Mouse (Mus musculus) neural tube, embryonic 13.5 days (tissue): ENCODE results near the gene Maats1. TPM values are rescaled to one million over a fixed set of nuclear protein-coding genes. Genes with fewer than 3 reads are reported as not detected.

Experiments used
- ATAC-seq: fragments of 200-750 bp; cut with Nextera tagmentation; 2 replicates; pipeline ENCODE4 v1.8.0; 2017; ENCODE audit warnings: low read depth, mild to moderate bottlenecking, moderate TSS enrichment, moderate library complexity
- H3K27ac ChIP-seq: fragments of 300-500 bp; sonication (generic); replicated peaks from 2 replicates; pipeline ENCODE4 v1.5.1; 2015; ENCODE audit warnings: moderate library complexity, mild to moderate bottlenecking, inconsistent platforms
- H3K27me3 ChIP-seq: fragments of 300-500 bp; sonication (generic); 2 replicates; pipeline ENCODE4 v1.6.1; 2015; ENCODE audit warnings: mild to moderate bottlenecking, inconsistent platforms
- H3K36me3 ChIP-seq: fragments of 300-500 bp; sonication (generic); 2 replicates; pipeline ENCODE4 v1.6.1; 2015; ENCODE audit warnings: mild to moderate bottlenecking, inconsistent platforms
- H3K4me1 ChIP-seq: fragments of 300-500 bp; sonication (generic); replicated peaks from 2 replicates; pipeline ENCODE4 v1.6.1; 2015; ENCODE audit warnings: inconsistent platforms
- H3K4me2 ChIP-seq: fragments of 300-500 bp; sonication (generic); 2 replicates; pipeline ENCODE4 v1.6.1; 2015; ENCODE audit warnings: inconsistent platforms, mild to moderate bottlenecking, moderate library complexity
- H3K4me3 ChIP-seq: fragments of 300-500 bp; sonication (generic); 2 replicates; pipeline ENCODE4 v1.5.1; 2015; ENCODE audit warnings: mild to moderate bottlenecking, inconsistent platforms
- H3K9ac ChIP-seq: fragments of 300-500 bp; sonication (generic); 2 replicates; pipeline ENCODE4 v1.6.1; 2015; ENCODE audit warnings: moderate library complexity, mild to moderate bottlenecking, inconsistent platforms
- H3K9me3 ChIP-seq: fragments of 300-500 bp; sonication (generic); 2 replicates; pipeline ENCODE4 v1.6.1; 2016; ENCODE audit warnings: inconsistent platforms
- WGBS: fragments of 180-500 bp; shearing (Covaris S2); methylation state at CpG from one replicate; pipeline ENCODE4 v1.1.7; 2015; 5-methylcytosine and 5-hydroxymethylcytosine counted together
- polyA plus RNA-seq: library from polyadenylated mRNA; unstranded; fragments of >200 nt; fragmentation: Nextera tagmentation; extraction: Ambion mirVana; gene quantifications from 2 replicates; pipeline ENCODE4 v1.2.1, GENCODE M21; 2015

Gene Maats1
- polyA plus RNA-seq, 1 experiment from 2014 or later, result 0.36 TPM

DNA sequence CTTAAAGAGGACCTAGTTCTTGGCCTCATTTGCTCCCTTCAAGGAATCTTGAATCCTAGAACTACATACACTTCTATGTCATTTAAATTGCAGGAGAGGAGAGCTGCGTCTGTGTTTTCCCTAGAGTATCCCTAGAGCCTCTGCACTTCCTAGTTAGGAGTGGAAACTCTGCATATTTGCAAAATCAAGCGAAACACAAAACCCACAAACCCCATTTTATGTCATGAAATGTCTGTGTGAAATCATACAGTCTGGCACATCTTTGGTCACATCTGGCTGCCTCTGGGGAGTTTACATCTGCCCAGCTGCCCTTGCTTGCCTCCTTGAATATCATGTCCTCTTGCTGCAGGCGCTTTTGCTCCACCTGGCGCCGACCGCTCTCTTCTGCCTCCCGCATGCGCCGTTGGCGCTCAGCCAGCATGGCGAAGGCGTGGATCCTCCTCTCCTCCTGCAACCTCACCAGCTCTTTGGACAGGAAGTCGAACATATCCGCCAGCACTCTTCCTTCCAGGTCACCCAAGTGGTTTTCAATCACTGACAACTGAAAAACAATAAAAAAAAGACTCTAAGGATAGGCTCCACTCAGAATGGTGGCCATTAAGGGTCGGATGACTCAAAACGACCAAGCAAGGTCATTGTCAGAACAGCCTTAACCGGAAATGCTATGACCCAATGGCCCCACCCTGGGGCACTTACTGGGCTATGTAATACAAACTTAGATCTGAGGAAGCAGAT, 37.3 kb downstream of the Maats1 start:
- ATAC-seq, result no peak
- Histone ChIP-seq H3K4me2 (no peak overlapping the region), H3K4me1 (peaks cover 19% of the 10 kb centered on the region), H3K27ac (no peak overlapping the region), H3K36me3 (no peaks in the 10 kb centered on the region), H3K9ac (no peak overlapping the region), H3K27me3 (no peaks in the 10 kb centered on the region), H3K4me3 (no peak overlapping the region), H3K9me3 (no peaks in the 10 kb centered on the region)
- 67% methylated on average over 17 of the region's 17 CpGs for WGBS

DNA sequence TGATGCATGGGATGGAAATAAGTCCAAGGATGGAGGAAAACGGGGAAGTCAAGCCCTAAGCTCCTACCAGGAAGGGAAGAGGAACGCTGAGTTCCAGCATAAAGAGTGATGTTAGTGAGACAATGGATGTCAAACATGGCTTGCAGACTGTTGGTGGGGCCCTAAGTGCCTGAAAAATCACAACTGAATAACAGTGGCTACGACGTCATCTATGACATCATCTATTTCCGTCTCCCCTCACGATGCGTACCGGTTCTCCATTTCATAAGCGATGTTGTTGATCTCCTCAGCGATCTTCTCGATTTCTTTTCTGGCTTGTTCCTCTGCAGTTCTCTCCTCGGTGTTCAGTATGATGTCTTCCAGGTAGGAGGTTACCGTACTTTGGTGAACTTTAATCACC, 39.6 kb downstream of the Maats1 start:
- H3K27me3 ChIP-seq, result no peaks in the 10 kb centered on the region
- 93% methylated on average over 13 of the region's 13 CpGs for WGBS
- peaks cover 10% of the 10 kb centered on the region for H3K4me1 ChIP-seq
- no peak overlapping the region for H3K4me2 ChIP-seq
- H3K9me3 ChIP-seq, result no peaks in the 10 kb centered on the region
- no peak overlapping the region for H3K4me3 ChIP-seq
- no peak for ATAC-seq
- H3K9ac ChIP-seq, result no peak overlapping the region
- H3K27ac ChIP-seq, result no peak overlapping the region
- no peaks in the 10 kb centered on the region for H3K36me3 ChIP-seq

DNA sequence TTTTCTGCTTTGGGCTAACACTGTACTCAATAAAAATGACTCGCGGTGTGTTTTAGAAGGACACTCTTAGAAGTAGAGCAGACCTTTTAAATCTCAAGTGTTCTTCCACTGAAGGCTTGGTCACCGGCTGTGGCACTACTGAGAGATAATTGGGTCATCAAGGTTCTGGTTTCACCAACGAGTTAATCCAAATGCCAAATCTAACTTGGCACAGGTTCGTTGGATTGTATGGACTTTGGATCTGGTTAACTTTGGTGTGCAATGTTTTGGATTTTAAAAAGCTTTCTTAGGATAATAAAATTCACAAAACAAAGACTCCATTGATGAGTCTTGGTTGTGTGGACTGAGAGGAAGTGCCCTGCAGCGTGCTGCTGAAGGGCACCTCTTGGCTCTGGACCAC, 43.5 kb downstream of the Maats1 start:
- Histone ChIP-seq H3K27ac (no peak overlapping the region), H3K9ac (no peak overlapping the region), H3K27me3 (no peaks in the 10 kb centered on the region), H3K4me2 (no peak overlapping the region), H3K36me3 (no peaks in the 10 kb centered on the region), H3K9me3 (no peaks in the 10 kb centered on the region), H3K4me3 (no peak overlapping the region), H3K4me1 (no peaks in the 10 kb centered on the region)
- ATAC-seq, result no peak
- WGBS, result 86% methylated on average over 6 of the region's 6 CpGs

DNA sequence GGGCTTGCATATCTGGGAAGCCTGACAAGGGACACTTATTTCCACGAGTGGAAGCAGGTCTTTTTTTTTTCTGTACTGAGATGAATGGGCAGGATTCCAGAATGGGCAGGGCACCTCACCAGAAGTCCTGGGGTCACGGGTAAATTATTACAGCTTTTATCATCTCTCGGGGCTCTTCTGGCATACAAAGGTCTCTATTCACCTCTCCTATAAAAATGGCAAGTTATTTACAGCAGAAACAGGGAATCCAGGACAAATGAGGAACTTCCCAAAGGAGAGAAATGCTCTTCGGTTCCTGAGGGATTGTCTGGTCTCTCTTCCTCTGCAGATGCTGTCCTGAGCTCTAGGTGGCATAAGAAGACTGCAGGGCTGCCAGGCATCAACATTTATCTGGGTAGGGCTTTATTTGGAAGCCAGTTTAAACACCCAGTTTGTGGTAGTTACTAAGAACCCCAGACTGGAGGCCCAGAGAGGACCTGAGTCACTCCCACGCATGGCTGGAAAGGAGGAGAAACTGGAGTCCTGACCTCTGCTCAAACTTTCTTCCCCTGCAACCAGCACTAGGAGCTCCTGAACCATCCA, 46.5 kb downstream of the Maats1 start:
- H3K27me3 ChIP-seq, result no peaks in the 10 kb centered on the region
- ATAC-seq, result no peak

DNA sequence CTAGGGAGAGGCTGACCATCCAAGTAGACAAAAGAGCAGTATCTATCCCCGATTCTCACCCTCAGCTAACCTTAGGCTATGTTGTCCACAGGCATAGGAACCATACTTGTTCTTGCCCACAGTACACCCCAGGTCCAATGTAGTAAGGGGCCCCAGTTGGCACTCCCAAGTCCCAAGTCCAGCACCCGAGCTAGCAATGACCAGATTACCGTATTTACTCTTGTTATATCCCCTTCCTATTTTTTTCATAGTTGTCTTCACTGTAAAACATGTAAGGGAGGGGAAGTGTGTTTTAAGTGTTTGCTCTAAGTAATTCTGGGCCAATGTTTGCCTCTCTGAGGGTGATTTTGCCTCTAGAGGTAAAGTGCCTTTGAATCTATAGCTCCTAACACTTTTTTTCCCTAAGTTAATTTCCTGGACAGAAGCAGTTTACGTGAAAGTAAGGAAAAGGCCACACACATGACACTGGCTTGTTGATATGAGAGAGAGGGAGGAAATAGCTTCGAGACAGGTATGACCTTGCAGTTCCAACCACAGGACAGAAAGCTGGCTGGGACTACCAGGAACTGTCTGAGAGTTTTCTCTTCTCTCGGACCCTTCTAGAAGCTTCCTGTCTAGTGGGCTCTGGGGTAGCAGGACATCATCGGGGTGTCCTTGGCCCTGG, 47.1 kb downstream of the Maats1 start, which contains the start of gene Nr1i2:
TSS of gene Nr1i2 (minus strand) at position 140 of the 664 bp plus-strand sequence.
- 72% methylated on average over 7 of the region's 7 CpGs for WGBS
- Histone ChIP-seq H3K9me3 (no peaks in the 10 kb centered on the region), H3K9ac (no peak within 1 kb of the TSS), H3K27me3 (no peaks in the 10 kb centered on the region), H3K4me3 (no peak within 1 kb of the TSS), H3K4me2 (no peak within 1 kb of the TSS), H3K27ac (no peak within 1 kb of the TSS), H3K36me3 (no peaks in the 10 kb centered on the region), H3K4me1 (no peaks in the 10 kb centered on the region)
- ATAC-seq, result no peak

More for the DNA sequence above, 46.5 kb downstream of the Maats1 start:
- Histone ChIP-seq H3K27ac (no peak overlapping the region), H3K4me1 (no peaks in the 10 kb centered on the region), H3K4me3 (no peak overlapping the region), H3K9me3 (no peaks in the 10 kb centered on the region), H3K9ac (no peak overlapping the region), H3K36me3 (no peaks in the 10 kb centered on the region), H3K4me2 (no peak overlapping the region)
- 44% methylated on average over 5 of the region's 5 CpGs for WGBS

DNA sequence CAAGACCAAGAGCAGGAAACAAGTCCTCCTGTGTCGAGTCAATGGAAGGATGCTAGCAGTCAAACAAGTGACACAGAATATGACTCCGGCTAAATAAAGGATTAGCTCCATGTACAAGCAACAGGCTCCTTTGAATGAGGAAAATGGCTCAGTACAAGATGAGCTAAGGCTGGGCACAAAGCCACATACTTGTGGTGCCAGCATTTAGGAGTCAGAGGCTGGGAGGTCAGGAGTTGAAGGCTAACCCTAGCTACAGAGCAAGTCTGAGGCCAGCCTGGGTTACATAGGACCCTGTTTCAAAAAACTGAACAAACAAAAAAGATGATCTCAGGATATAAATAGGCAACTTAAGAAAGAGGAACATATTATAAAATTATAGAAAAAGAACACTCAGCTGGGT, 51.8 kb downstream of the Maats1 start:
- no peaks in the 10 kb centered on the region for H3K27me3 ChIP-seq
- no peak overlapping the region for H3K4me3 ChIP-seq
- H3K36me3 ChIP-seq, result no peaks in the 10 kb centered on the region
- ATAC-seq, result no peak
- WGBS, result 77% methylated on average over 2 of the region's 2 CpGs
- H3K9me3 ChIP-seq, result no peaks in the 10 kb centered on the region
- H3K4me2 ChIP-seq, result no peak overlapping the region
- no peak overlapping the region for H3K9ac ChIP-seq
- H3K4me1 ChIP-seq, result no peaks in the 10 kb centered on the region
- no peak overlapping the region for H3K27ac ChIP-seq

DNA sequence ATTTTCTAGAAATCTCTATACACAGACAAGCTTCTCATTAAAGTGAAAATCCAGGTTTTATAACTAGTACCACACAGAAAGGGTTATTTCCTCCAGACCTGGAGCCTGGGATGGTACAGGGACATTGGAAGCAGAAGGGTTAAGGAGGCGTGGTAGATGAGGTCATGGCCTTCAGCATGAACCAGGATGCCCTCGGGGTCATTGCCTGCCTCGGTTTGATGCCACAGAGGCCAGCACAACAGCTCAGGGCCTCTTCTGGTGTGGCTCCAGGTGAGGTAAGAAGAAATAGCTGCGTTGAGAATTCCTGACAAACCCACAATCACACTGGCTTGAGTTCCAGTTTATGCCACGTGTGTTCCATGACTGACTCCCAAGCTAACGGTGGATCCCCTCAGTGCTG, 53.1 kb downstream of the Maats1 start:
- H3K4me1 ChIP-seq, result no peaks in the 10 kb centered on the region
- no peak overlapping the region for H3K4me3 ChIP-seq
- no peak for ATAC-seq
- H3K9me3 ChIP-seq, result no peaks in the 10 kb centered on the region
- WGBS, result 39% methylated on average over 6 of the region's 6 CpGs
- no peaks in the 10 kb centered on the region for H3K27me3 ChIP-seq
- no peak overlapping the region for H3K9ac ChIP-seq
- H3K27ac ChIP-seq, result no peak overlapping the region
- no peaks in the 10 kb centered on the region for H3K36me3 ChIP-seq
- no peak overlapping the region for H3K4me2 ChIP-seq

DNA sequence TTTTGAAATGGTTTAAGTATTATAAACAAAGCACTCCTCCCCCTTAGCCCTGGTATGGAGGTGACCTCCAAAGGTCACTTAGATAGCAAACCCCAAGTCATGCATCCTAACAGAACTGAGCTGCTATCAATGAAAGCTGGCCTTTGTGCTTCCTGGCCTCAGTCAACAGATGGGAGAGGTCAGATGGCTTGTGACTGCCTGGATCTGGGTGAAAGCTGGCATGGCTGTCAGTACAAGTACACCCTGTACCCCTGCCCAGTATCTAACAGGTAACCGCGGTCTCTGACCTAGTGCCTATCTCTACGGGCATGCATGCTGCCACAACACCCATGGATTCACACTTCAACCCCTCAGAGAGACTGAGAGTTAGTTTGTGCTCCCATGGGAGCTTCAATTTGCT, 54.2 kb downstream of the Maats1 start:
- WGBS, result 90% methylated on average over 3 of the region's 3 CpGs
- H3K4me2 ChIP-seq, result no peak overlapping the region
- H3K27ac ChIP-seq, result no peak overlapping the region
- H3K9ac ChIP-seq, result no peak overlapping the region
- no peaks in the 10 kb centered on the region for H3K36me3 ChIP-seq
- H3K4me3 ChIP-seq, result no peak overlapping the region
- no peak for ATAC-seq
- H3K27me3 ChIP-seq, result no peaks in the 10 kb centered on the region
- H3K9me3 ChIP-seq, result no peaks in the 10 kb centered on the region
- H3K4me1 ChIP-seq, result peaks cover 8% of the 10 kb centered on the region

DNA sequence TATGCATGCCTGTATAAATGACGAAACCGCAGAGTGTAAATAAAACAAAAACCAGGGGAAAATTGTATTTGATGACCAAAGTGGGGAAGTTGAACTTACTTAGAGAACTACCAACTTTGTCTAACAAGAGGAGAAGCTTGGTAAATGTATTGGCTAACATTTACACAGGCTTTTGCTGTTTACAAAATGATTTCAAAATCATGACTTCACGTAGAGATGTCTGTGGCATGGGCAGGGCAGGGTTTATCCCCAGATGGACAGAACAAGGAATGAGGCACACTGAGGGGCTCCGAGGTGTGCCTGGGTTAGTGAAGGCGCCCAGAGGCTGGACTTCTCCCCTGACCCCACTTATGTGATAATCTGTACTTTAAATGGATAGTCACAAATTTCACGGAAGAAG, 54.6 kb downstream of the Maats1 start:
- H3K9ac ChIP-seq, result no peak overlapping the region
- no peak overlapping the region for H3K27ac ChIP-seq
- no peak overlapping the region for H3K4me2 ChIP-seq
- ATAC-seq, result no peak
- no peak overlapping the region for H3K4me3 ChIP-seq
- no peaks in the 10 kb centered on the region for H3K36me3 ChIP-seq
- peaks cover 8% of the 10 kb centered on the region for H3K4me1 ChIP-seq
- H3K9me3 ChIP-seq, result no peaks in the 10 kb centered on the region
- 90% methylated on average over 6 of the region's 6 CpGs for WGBS
- H3K27me3 ChIP-seq, result no peaks in the 10 kb centered on the region

DNA sequence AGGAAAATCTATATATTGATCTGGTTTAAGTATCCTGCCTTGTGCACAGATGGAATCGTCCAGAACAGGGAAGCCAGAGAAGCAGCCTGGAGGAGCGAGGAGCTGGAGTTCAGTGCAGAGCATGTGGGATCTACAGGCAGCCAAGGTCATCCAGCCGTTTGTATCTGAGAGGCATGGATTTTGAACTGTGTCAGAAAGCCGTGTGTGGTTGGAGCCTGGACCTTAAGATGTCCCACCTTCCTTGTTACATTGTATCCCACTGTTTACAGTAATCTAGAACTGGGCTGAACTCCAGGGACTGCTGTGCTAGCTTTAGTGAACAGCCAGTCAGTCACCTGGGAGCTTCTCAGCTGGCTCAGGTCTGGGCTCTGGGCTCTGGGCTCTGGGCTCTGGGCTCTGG, 55.4 kb downstream of the Maats1 start:
- no peak overlapping the region for H3K4me3 ChIP-seq
- H3K27ac ChIP-seq, result no peak overlapping the region
- H3K27me3 ChIP-seq, result no peaks in the 10 kb centered on the region
- H3K36me3 ChIP-seq, result no peaks in the 10 kb centered on the region
- 85% methylated on average over 4 of the region's 4 CpGs for WGBS
- H3K4me2 ChIP-seq, result no peak overlapping the region
- no peak overlapping the region for H3K9ac ChIP-seq
- H3K9me3 ChIP-seq, result no peaks in the 10 kb centered on the region
- H3K4me1 ChIP-seq, result peaks cover 8% of the 10 kb centered on the region
- no peak for ATAC-seq

DNA sequence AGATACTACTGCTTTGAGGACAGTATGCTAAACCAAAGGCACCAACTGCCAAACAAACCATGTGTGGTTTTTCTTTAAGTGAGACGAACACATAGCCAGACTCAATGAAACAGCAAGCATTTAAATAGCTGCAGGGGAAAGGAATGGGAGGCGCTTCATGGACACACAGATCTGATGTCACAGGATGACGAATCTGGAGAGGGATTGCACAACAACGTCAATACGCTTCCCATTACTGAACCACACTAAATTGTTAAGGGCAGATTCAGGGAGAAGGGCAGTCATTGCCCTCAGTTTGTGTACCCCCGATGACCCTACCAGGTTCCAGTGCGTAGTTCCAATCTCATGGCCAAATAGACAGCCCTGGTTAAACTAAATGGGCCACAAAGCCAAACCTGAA, 56.1 kb downstream of the Maats1 start:
- Histone ChIP-seq H3K36me3 (no peaks in the 10 kb centered on the region), H3K9ac (no peak overlapping the region), H3K27me3 (no peaks in the 10 kb centered on the region), H3K4me2 (no peak overlapping the region), H3K4me1 (peaks cover 8% of the 10 kb centered on the region), H3K27ac (no peak overlapping the region), H3K4me3 (no peak overlapping the region), H3K9me3 (no peaks in the 10 kb centered on the region)
- no peak for ATAC-seq
- WGBS, result 75% methylated on average over 7 of the region's 7 CpGs

DNA sequence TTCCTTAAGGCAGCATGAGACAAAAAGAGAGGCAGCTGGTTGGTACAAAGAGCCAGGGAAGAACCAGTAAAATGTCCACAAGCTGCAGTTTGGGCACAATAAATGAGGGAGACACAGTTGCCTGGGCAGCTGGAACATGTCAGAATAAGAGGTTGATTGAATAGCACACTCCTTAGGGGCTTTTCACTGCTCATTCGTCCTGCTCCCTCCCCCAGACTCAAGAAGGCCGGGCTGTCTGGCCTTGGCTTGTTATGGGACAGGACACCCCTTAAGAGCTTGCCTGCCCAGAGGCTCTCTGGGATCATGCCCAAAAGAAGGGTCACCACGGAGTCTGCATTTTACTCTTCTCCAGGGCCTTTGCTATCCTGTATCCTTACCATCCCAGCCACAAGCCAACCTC, 58.6 kb downstream of the Maats1 start:
- H3K9ac ChIP-seq, result no peak overlapping the region
- H3K36me3 ChIP-seq, result no peaks in the 10 kb centered on the region
- H3K4me1 ChIP-seq, result peaks cover 8% of the 10 kb centered on the region
- no peak overlapping the region; the same call in 1 of the 2 replicates for H3K27ac ChIP-seq
- WGBS, result 11% methylated on average over 3 of the region's 3 CpGs
- ATAC-seq, result no peak
- H3K9me3 ChIP-seq, result no peaks in the 10 kb centered on the region
- no peak overlapping the region for H3K4me2 ChIP-seq
- no peaks in the 10 kb centered on the region for H3K27me3 ChIP-seq
- H3K4me3 ChIP-seq, result no peak overlapping the region
